Mouse (Mus musculus) gastrocnemius, adult 8-10 months (tissue): ENCODE results near the gene Gm20498. TPM values are rescaled to one million over a fixed set of nuclear protein-coding genes. Genes with fewer than 3 reads are reported as not detected.

Experiments used
- DNase-seq, 2 experiments: peaks; one replicate each; pipeline ENCODE4 v3.0.0; 2022; ENCODE audit warnings: low spot score in 2 of 2
- total RNA-seq, 4 experiments: library from RNA; stranded (reverse); gene quantifications; 2 replicates each; pipeline ENCODE4 v1.2.4; 2022

The Gm20498 gene
- total RNA-seq, 4 experiments from 2014 or later: 40.4 to 48.1 (median 43.4) TPM

- peak; percentile 40 to 67 for DNase-seq
Measured at GRCm38 (mm10) chr12:81332875-81333421, 199.8 kb downstream of the Gm20498 start, which contains the start of gene Slc8a3. Slc8a3 (minus strand) TSS chr12:81333180.

GRCm38 (mm10) chr12:81331937-81332874 lies 200.5 kb downstream of the Gm20498 start:
- DNase-seq: peak; percentile 11 to 63

GRCm38 (mm10) chr12:81331046-81331638 lies 201.6 kb downstream of the Gm20498 start:
- DNase-seq: peak in 1 of 2 experiments; percentile 19

- no peak for DNase-seq
Measured at GRCm38 (mm10) chr12:81324991-81325390, 207.7 kb downstream of the Gm20498 start.

- DNase-seq: no peak
Measured at GRCm38 (mm10) chr12:81324116-81324515, 208.6 kb downstream of the Gm20498 start.

- no peak for DNase-seq
Measured at GRCm38 (mm10) chr12:81321021-81321420, 211.7 kb downstream of the Gm20498 start.

GRCm38 (mm10) chr12:81317811-81318210 lies 214.9 kb downstream of the Gm20498 start:
- DNase-seq: no peak

GRCm38 (mm10) chr12:81315953-81316352 lies 216.8 kb downstream of the Gm20498 start:
- DNase-seq: no peak

Other genes with a start within 250 kb of the Gm20498 start
- 10 to 100 TPM; 35.3 to 52.3 (median 45.8) TPM for gene Slc8a3, start 199.7 kb downstream of the Gm20498 start, total RNA-seq
- gene Gm4787, start 153.4 kb downstream of the Gm20498 start, total RNA-seq: under 1 TPM; 0.43 to 0.92 (median 0.59) TPM
- gene Adam4, start 111.0 kb downstream of the Gm20498 start, total RNA-seq: 1 to 10 TPM in 2 of 4 experiments, under 1 TPM in 2; 0.58 to 1.1 (median 0.97) TPM
- 10 to 100 TPM; 88.2 to 98.9 (median 94.0) TPM for gene Cox16, start 47.8 kb downstream of the Gm20498 start, total RNA-seq
- 10 to 100 TPM; 38.4 to 48.6 (median 42.5) TPM for gene Synj2bp, start within 50 bp of the Gm20498 start, total RNA-seq
- under 1 TPM in 1 of 4 experiments, not detected in 3; 0.10 TPM for gene Adam21, start 35.6 kb upstream of the Gm20498 start, total RNA-seq
- gene Med6, start 62.1 kb upstream of the Gm20498 start, total RNA-seq: 10 to 100 TPM in 3 of 4 experiments, 1 to 10 TPM in 1; 9.6 to 14.5 (median 13.0) TPM
- gene Ttc9, start 98.3 kb upstream of the Gm20498 start, total RNA-seq: 1 to 10 TPM; 4.3 to 6.0 (median 5.2) TPM
- under 1 TPM; 0.07 to 0.22 (median 0.12) TPM for gene Map3k9, start 248.3 kb upstream of the Gm20498 start, total RNA-seq